Mouse (Mus musculus) liver, embryonic 14.5 days (tissue): Measurements from ENCODE around the gene Kat6b.

Source experiments
- CTCF ChIP-seq: IDR thresholded peaks from 2 replicates; pipeline ENCODE4 v1.5.1; 2016; ENCODE audit warnings: antibody characterized with exemption, low read depth, control low read depth
- EP300 ChIP-seq: IDR thresholded peaks from 2 replicates; pipeline ENCODE4 v1.6.1; 2016; ENCODE audit warnings: antibody characterized with exemption, low read depth

DNA sequence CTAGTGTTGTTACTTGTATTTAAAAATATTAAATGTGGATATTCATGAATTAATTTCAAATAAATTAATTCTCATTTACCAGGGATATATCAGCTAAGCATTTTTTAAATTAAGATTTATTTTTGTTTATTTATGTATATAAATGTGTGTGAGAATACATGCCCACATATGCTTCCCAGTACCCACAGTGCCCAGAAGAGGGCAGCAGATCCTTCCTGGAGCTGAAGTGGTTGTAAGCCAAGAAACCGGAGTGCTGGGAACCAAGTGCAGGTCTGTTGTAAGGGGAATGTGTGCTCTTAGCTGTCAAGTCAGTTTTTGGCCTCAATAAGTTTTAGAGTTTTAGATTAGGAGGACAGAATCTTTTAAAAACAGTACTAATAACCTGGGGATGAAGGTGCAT lies 110.9 kb downstream of the Kat6b start:
- TF ChIP-seq CTCF = peak; percentile 56
- TF ChIP-seq EP300 = no peak
